Mouse (Mus musculus) E14TG2a.4 (cell line): ENCODE results near the gene Slc6a18.

Experiments
- CTCF ChIP-seq: conservative IDR thresholded peaks from 2 replicates; pipeline ENCODE4 v1.5.1; 2014; ENCODE audit warnings: low read length
- NANOG ChIP-seq: IDR thresholded peaks from 2 replicates; pipeline ENCODE4 v1.6.1; 2014; ENCODE audit warnings: borderline replicate concordance, low read length, mixed read lengths
- POU5F1 ChIP-seq: IDR thresholded peaks from 2 replicates; pipeline ENCODE4 v1.6.1; 2014; ENCODE audit warnings: low read length, borderline replicate concordance

DNA sequence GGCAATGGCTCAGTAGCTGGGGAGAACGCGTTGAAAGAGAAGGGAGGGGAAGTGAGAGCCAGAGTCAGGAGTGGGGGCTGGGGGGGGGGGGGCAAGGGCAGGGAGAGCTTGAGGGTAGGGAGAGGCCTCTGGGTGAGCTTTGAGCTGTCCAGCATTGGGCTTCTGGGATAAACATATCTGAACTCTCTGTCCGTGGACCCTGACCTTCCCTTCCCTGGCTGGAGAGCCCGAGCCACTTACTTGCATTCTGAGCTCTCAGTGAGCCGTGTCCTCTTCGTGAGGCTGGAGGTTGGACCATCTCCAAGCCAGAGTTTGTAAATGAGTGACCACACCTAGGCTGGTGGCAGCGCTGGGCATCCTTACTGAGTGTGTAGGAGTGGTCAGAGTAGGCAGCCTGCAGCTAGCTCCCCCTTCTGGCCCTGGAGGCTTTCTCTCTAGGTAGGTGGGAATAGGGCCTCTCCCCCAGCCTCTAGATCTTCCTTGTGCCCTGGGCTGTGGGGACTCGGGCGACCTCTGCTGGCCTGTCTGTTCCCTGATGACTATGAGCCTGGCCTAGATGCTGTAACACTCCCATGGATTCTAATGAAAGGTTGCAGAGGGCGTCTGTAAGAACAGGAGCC lies 14.5 kb upstream of the Slc6a18 start:
- TF ChIP-seq CTCF (peak; percentile 77), POU5F1 (no peak), NANOG (no peak)
